Mouse (Mus musculus) liver, adult 2 months (tissue): ENCODE measurements around the gene Wdr90. TPM values are rescaled to one million over a fixed set of nuclear protein-coding genes. Genes with fewer than 3 reads are reported as not detected.
"Not testable (repeated sequence)": the region's sequence is repeated elsewhere in the genome, so short reads cannot be mapped to it uniquely, and the experiment has no call there.

ENCODE experiments used
- DNase-seq: peaks from one replicate; pipeline ENCODE4 v3.0.0-alpha.2; 2011; ENCODE audit warnings: low read depth, low spot score; ENCODE audit errors: extremely low read depth
- H3K27ac ChIP-seq: fragments of 200-500 bp; replicated peaks from 2 replicates; pipeline ENCODE4 v1.5.1; 2012; ENCODE audit warnings: low read depth, mild to moderate bottlenecking, control low read depth, inconsistent platforms, low read length; ENCODE audit not compliant: insufficient read depth
- H3K27me3 ChIP-seq: fragments of 200-500 bp; 2 replicates; pipeline ENCODE4 v1.6.1; 2012; ENCODE audit warnings: mild to moderate bottlenecking, moderate library complexity, low read length, inconsistent platforms; ENCODE audit not compliant: control insufficient read depth, insufficient read depth
- H3K36me3 ChIP-seq: fragments of 200-500 bp; 2 replicates; pipeline ENCODE4 v1.6.1; 2012; ENCODE audit warnings: low read length, inconsistent platforms; ENCODE audit not compliant: control insufficient read depth, insufficient read depth
- H3K4me1 ChIP-seq: fragments of 200-500 bp; 2 replicates; pipeline ENCODE4 v1.6.1; 2011; ENCODE audit warnings: low read length; ENCODE audit not compliant: control insufficient read depth, insufficient read depth
- H3K4me3 ChIP-seq: fragments of 200-500 bp; 2 replicates; pipeline ENCODE4 v1.5.1; 2011; ENCODE audit warnings: low read depth, mild to moderate bottlenecking, control low read depth, low read length, moderate library complexity; ENCODE audit not compliant: insufficient read depth
- H3K79me2 ChIP-seq: fragments of 200-500 bp; 2 replicates; pipeline ENCODE4 v1.6.1; 2012; ENCODE audit warnings: inconsistent platforms, mild to moderate bottlenecking, low read length, moderate library complexity; ENCODE audit not compliant: control insufficient read depth, insufficient read depth
- H3K9ac ChIP-seq: fragments of 200-500 bp; 2 replicates; pipeline ENCODE4 v1.6.1; 2012; ENCODE audit warnings: low read depth, mild to moderate bottlenecking, control low read depth, inconsistent platforms, low read length
- CTCF ChIP-seq: fragments of 200-500 bp; IDR thresholded peaks from 2 replicates; pipeline ENCODE4 v1.5.1; 2011; ENCODE audit warnings: low read depth, low read length, control low read depth
- POLR2A ChIP-seq: fragments of 200-500 bp; IDR thresholded peaks from 2 replicates; pipeline ENCODE4 v1.6.1; 2011; ENCODE audit warnings: low read length, control low read depth; ENCODE audit not compliant: insufficient read depth; ENCODE audit errors: extremely low read depth
- WGBS: fragments of 180-500 bp; shearing (Covaris S2); methylation state at CpG from one replicate; pipeline ENCODE4 v1.1.7; 2018; 5-methylcytosine and 5-hydroxymethylcytosine counted together
- polyA plus RNA-seq: library from polyadenylated mRNA; depleted of rRNA; stranded (reverse); fragments of >200 nt; gene quantifications from 2 replicates; pipeline ENCODE4 v1.2.3, GENCODE M21; 2012
- total RNA-seq: library from RNA; depleted of rRNA; stranded (reverse); fragments of >200 nt; gene quantifications from 2 replicates; pipeline ENCODE4 v1.2.3, GENCODE M21; 2014

Gene Wdr90
- total and polyA plus RNA-seq, 2 experiments, result 2.7 to 14.1 TPM

DNA sequence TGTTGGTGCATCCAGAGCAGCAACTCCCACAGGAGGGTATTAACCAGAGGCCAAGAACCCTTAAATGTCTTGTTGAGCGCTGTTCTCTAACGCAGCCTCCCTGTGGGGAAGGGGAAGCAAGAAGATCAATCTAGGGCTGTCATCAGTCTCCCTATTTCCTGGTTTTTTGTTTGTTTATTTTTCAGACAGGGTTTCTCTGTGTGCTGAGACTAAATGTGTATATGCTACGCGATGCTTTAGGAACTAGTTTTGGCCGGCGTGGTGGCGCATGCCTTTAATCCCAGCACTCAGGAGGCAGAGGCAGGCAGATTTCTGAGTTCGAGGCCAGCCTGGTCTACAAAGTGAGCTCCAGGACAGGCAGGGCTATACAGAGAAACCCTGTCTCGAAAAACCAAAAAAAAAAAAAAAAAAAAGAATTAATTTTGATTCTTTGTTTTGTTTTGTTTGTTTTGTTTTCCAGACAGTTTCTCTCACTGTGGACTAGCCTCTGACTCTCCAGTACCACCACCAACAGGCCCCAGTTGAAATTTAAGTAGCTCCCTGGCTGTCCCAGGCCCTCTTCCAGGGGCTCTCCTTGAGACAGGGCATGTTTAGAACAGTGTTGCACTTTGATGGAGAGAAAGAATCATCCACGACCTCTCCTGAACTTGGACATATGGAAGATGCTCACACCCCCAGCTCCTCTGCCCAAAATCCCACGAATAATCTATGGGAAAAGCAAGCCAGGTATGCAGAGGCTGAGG lies 12.3 kb upstream of the Wdr90 start:
- WGBS, result 86% methylated on average over 11 of the region's 11 CpGs
- no peak for TF ChIP-seq POLR2A
- TF ChIP-seq CTCF, result no peak
- H3K27ac ChIP-seq, result no peak overlapping the region
- H3K27me3 ChIP-seq, result no peaks in the 10 kb centered on the region
- peaks cover 9% of the 10 kb centered on the region for H3K4me1 ChIP-seq
- no peaks in the 10 kb centered on the region for H3K36me3 ChIP-seq
- no peak overlapping the region for H3K9ac ChIP-seq
- no peak for DNase-seq
- H3K4me3 ChIP-seq, result no peak overlapping the region
- H3K79me2 ChIP-seq, result peaks cover 7% of the 10 kb centered on the region; the same call in 1 of the 2 replicates

DNA sequence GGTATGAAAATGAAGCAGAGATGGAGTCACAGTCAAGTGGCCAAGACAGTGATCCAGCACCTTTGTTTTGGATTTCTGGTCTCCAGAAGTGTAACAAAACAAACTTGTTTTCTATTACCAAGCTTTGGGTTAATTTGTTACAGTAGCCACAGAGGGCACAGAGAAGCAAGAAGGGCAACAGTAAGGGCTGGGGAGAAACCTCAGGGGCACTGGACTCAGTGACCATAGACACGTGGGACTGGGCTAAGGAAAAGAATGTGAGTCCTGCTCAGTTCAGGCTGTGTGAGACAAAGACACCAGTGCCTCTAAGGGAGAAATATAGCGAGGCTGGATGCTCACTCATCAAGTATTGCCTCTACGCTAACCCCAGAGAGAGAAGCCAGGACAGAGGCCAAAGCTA lies 11.4 kb upstream of the Wdr90 start:
- TF ChIP-seq CTCF (no peak), POLR2A (no peak)
- H3K27me3 ChIP-seq, result no peaks in the 10 kb centered on the region
- no peak overlapping the region for H3K9ac ChIP-seq
- H3K27ac ChIP-seq, result no peak overlapping the region
- peaks cover 6% of the 10 kb centered on the region for H3K4me1 ChIP-seq
- WGBS, result 92% methylated on average over 3 of the region's 3 CpGs
- no peak for DNase-seq
- H3K79me2 ChIP-seq, result peaks cover 7% of the 10 kb centered on the region; the same call in 1 of the 2 replicates
- no peak overlapping the region for H3K4me3 ChIP-seq
- no peaks in the 10 kb centered on the region for H3K36me3 ChIP-seq

DNA sequence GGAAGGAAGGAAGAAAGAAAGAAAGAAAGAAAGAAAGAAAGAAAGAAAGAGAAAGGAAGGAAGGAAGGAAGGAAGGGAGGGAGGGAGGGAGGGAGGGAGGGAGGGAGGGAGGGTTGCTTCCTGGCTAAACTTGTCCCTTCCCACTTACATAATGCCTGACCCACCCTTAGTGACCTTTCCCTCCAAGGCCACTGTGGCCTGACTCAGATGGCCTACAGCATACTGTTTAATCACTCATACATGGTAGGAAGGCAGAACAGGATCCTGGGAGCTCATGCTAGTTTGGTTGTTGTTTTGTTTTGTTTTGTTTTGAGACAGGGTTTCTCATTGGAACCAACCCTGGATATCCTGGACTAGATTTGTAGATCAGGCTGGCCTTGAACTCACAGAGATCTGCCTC lies 10.3 kb upstream of the Wdr90 start:
- H3K9ac ChIP-seq, DNase-seq, H3K4me3 ChIP-seq, H3K27me3 ChIP-seq, H3K36me3 ChIP-seq, H3K27ac ChIP-seq: not testable (repeated sequence)
- H3K4me1 ChIP-seq, result peaks cover 10% of the 10 kb centered on the region
- peaks cover 11% of the 10 kb centered on the region; the same call in 1 of the 2 replicates for H3K79me2 ChIP-seq

DNA sequence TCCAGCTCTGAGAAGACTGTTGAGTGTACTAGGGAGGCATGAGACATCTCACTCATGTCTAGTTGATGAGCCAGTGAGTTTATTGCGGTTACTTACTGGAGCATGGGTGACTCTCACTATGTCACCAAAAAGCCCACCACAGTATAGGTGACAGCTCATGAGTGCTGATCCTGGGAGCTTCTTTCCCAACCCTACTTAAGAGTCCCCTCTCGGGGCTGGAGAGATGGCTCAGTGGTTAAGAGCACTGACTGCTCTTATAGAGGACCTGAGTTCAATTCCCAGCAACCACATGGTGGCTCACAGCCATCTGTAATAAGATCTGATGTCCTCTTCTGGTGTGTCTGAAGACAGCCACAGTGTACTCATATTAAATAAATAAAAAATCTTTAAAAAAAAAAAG lies 8.7 kb upstream of the Wdr90 start:
- H3K79me2 ChIP-seq, result peaks cover 19% of the 10 kb centered on the region; the same call in 1 of the 2 replicates
- no peaks in the 10 kb centered on the region for H3K27me3 ChIP-seq
- H3K4me1 ChIP-seq, result peaks cover 22% of the 10 kb centered on the region
- TF ChIP-seq POLR2A (no peak), CTCF (no peak)
- 91% methylated on average over 2 of the region's 2 CpGs for WGBS
- no peak overlapping the region for H3K27ac ChIP-seq
- no peak overlapping the region for H3K4me3 ChIP-seq
- no peak for DNase-seq
- H3K36me3 ChIP-seq, result no peaks in the 10 kb centered on the region
- H3K9ac ChIP-seq, result no peak overlapping the region

DNA sequence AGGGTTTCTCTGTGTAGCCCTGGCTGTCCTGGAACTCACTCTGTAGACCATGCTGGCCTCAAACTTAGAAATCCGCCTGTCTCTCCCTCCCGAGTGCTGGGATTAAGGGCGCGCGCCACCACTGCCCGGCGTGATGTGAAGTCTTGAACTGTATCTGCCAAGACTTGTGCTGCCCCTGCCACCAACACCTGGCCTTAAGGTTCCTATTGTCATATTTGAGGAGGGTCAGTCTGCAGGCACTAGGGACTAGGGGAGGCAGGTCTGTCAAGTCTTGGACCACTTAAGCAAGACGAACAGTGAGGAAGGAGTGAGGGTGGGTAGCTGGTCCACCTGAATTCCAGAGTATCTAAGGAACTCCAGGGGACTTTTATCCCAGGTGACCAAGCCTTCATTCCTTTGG lies 8.2 kb upstream of the Wdr90 start:
- Histone ChIP-seq H3K4me1 (peaks cover 25% of the 10 kb centered on the region), H3K36me3 (no peaks in the 10 kb centered on the region), H3K4me3 (no peak overlapping the region), H3K79me2 (peaks cover 21% of the 10 kb centered on the region; the same call in 1 of the 2 replicates), H3K27ac (no peak overlapping the region), H3K9ac (no peak overlapping the region), H3K27me3 (no peaks in the 10 kb centered on the region)
- TF ChIP-seq POLR2A (no peak), CTCF (no peak)
- DNase-seq, result no peak
- WGBS, result 89% methylated on average over 8 of the region's 8 CpGs

DNA sequence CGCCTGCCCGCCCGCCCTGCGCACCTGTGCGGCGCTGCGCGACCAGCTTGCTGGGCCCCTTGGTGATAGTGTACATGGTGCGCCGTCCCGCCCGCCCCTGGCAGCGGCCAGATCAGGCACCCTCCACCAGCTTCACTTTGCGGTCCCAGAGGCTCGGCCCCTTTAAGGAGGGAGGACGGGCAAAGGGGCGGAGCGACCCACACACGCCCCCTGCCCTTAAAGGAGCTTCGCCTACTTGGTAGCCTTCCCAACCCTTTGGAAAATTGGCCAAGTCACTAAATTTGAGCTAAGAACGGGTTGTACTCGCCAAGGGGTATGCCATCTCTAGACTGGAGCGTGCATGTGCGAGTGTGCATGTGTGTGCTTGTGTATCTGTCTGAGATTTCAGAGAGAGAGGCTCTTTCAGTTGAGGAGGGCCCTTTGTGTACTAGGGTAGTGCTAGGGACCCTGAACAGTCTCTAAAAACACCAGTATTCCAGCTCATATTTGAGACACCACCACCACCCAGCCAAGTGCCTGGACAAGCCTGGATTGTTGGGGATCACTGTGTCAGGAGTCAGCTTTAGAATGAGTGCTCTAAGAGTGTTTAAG lies 7.4 kb upstream of the Wdr90 start, which contains the start of gene Mcrip2:
Gene Mcrip2 (minus strand): TSS at position 164 of the 591 bp plus-strand sequence.
- Histone ChIP-seq H3K27me3 (no peaks in the 10 kb centered on the region), H3K36me3 (no peaks in the 10 kb centered on the region), H3K27ac (peak within 1 kb of the TSS; percentile 88), H3K9ac (peak within 1 kb of the TSS; percentile 91), H3K79me2 (peaks cover 21% of the 10 kb centered on the region; the same call in 1 of the 2 replicates), H3K4me3 (peak within 1 kb of the TSS; percentile 87), H3K4me1 (peaks cover 26% of the 10 kb centered on the region)
- DNase-seq, result peak; percentile 89
- WGBS, result under 1% methylated on average over 24 of the region's 24 CpGs
- no peak for TF ChIP-seq CTCF
- TF ChIP-seq POLR2A, result peak; percentile 84
